Mouse (Mus musculus) MEL (cell line): Measurements from ENCODE around the gene Ceacam2. TPM values are rescaled to one million over a fixed set of nuclear protein-coding genes. Genes with fewer than 3 reads are reported as not detected.
"Not testable (repeated sequence)": the region's sequence is repeated elsewhere in the genome, so short reads cannot be mapped to it uniquely, and the experiment has no call there.

Experiments used
- DNase-seq: peaks from one replicate; pipeline ENCODE4 v3.0.0; 2011; ENCODE audit warnings: low read depth, low spot score
- H3K27ac ChIP-seq: 2 replicates; pipeline ENCODE4 v1.5.1; 2012; ENCODE audit warnings: low read depth, mild to moderate bottlenecking, control low read depth, low read length, moderate library complexity; ENCODE audit not compliant: control insufficient read depth
- H3K27me3 ChIP-seq, 2 experiments: fragments of 150-350 bp in 1 of 2; sonication (generic) in 1 of 2; 2 replicates each; pipeline ENCODE4 v1.6.1; 2012; ENCODE audit warnings: low read length in 2 of 2, mild to moderate bottlenecking in 2 of 2, improper control_type of control experiment in 1 of 2, moderate library complexity in 1 of 2; ENCODE audit not compliant: insufficient read depth in 2 of 2, control insufficient read depth in 1 of 2
- H3K36me3 ChIP-seq, 2 experiments: 2 replicates each; pipeline ENCODE4 v1.6.1; 2012 to 2014; ENCODE audit warnings: low read length in 2 of 2, improper control_type of control experiment in 1 of 2, inconsistent platforms in 1 of 2, mild to moderate bottlenecking in 1 of 2; ENCODE audit not compliant: insufficient read depth in 2 of 2, control insufficient read depth in 1 of 2
- H3K4me1 ChIP-seq, 2 experiments: fragments of 150-350 bp in 1 of 2; sonication (generic) in 1 of 2; 2 replicates each; pipeline ENCODE4 v1.6.1; 2012; ENCODE audit warnings: low read length in 2 of 2, improper control_type of control experiment in 1 of 2, mild to moderate bottlenecking in 1 of 2; ENCODE audit not compliant: insufficient read depth in 2 of 2, control insufficient read depth in 1 of 2
- H3K4me3 ChIP-seq, 2 experiments: fragments of 150-350 bp in 1 of 2; sonication (generic) in 1 of 2; 2 replicates each; pipeline ENCODE4 v1.5.1; 2012; ENCODE audit warnings: low read depth in 2 of 2, low read length in 2 of 2, mild to moderate bottlenecking in 2 of 2, moderate library complexity in 2 of 2, control low read depth in 1 of 2, improper control_type of control experiment in 1 of 2; ENCODE audit not compliant: control insufficient read depth in 1 of 2, insufficient read depth in 1 of 2
- H3K79me2 ChIP-seq: 2 replicates; pipeline ENCODE4 v1.6.1; 2012; ENCODE audit warnings: mild to moderate bottlenecking, low read length, moderate library complexity; ENCODE audit not compliant: control insufficient read depth, poor library complexity, insufficient read depth
- H3K9ac ChIP-seq: 2 replicates; pipeline ENCODE4 v1.6.1; 2012; ENCODE audit warnings: low read depth, mild to moderate bottlenecking, control low read depth, low read length, moderate library complexity; ENCODE audit not compliant: control insufficient read depth, poor library complexity, severe bottlenecking
- H3K9me3 ChIP-seq: fragments of 150-350 bp; sonication (generic); replicated peaks from 2 replicates; pipeline ENCODE4 v1.6.1; 2012; ENCODE audit warnings: mild to moderate bottlenecking, low read length, improper control_type of control experiment, moderate library complexity; ENCODE audit not compliant: insufficient read depth
- CHD2 ChIP-seq: IDR thresholded peaks from 2 replicates; pipeline ENCODE4 v1.6.1; 2011; ENCODE audit warnings: low read length, improper control_type of control experiment
- E2F4 ChIP-seq: IDR thresholded peaks from 2 replicates; pipeline ENCODE4 v1.6.1; 2011; ENCODE audit warnings: low read depth, low read length, improper control_type of control experiment, borderline replicate concordance
- ELF1 ChIP-seq: IDR thresholded peaks from 2 replicates; pipeline ENCODE4 v1.6.1; 2014; ENCODE audit warnings: low read depth, mild to moderate bottlenecking, inconsistent platforms, low read length, improper control_type of control experiment, moderate library complexity
- ETS1 ChIP-seq: IDR thresholded peaks from 2 replicates; pipeline ENCODE4 v1.6.1; 2012; ENCODE audit warnings: low read depth, mild to moderate bottlenecking, inconsistent platforms, low read length, improper control_type of control experiment, moderate library complexity
- GABPA ChIP-seq: IDR thresholded peaks from 2 replicates; pipeline ENCODE4 v1.6.1; 2012; ENCODE audit warnings: low read depth, mild to moderate bottlenecking, inconsistent platforms, low read length, improper control_type of control experiment, moderate library complexity
- GATA1 ChIP-seq: IDR thresholded peaks from 2 replicates; pipeline ENCODE4 v1.6.1; 2011; ENCODE audit warnings: low read depth, low read length, improper control_type of control experiment
- HCFC1 ChIP-seq: IDR thresholded peaks from 2 replicates; pipeline ENCODE4 v1.6.1; 2012; ENCODE audit warnings: low read depth, mild to moderate bottlenecking, inconsistent platforms, low read length, improper control_type of control experiment, moderate library complexity
- MAZ ChIP-seq: IDR thresholded peaks from 2 replicates; pipeline ENCODE4 v1.6.1; 2012; ENCODE audit warnings: low read depth, mild to moderate bottlenecking, inconsistent platforms, low read length, improper control_type of control experiment
- MEF2A ChIP-seq: IDR thresholded peaks from 2 replicates; pipeline ENCODE4 v1.6.1; 2014; ENCODE audit warnings: low read depth, mild to moderate bottlenecking, inconsistent platforms, low read length, improper control_type of control experiment; ENCODE audit not compliant: poor library complexity, insufficient replicate concordance, severe bottlenecking; ENCODE audit errors: extremely low read depth
- MYC ChIP-seq: IDR thresholded peaks from 2 replicates; pipeline ENCODE4 v1.6.1; 2011; ENCODE audit warnings: low read depth, mild to moderate bottlenecking, low read length, improper control_type of control experiment, moderate library complexity
- NELFE ChIP-seq: IDR thresholded peaks from 2 replicates; pipeline ENCODE4 v1.6.1; 2011; ENCODE audit warnings: low read depth, low read length, improper control_type of control experiment
- SIN3A ChIP-seq: IDR thresholded peaks from 2 replicates; pipeline ENCODE4 v1.6.1; 2012; ENCODE audit warnings: low read length, improper control_type of control experiment, inconsistent platforms
- TCF12 ChIP-seq: IDR thresholded peaks from 2 replicates; pipeline ENCODE4 v1.6.1; 2014; ENCODE audit warnings: low read depth, mild to moderate bottlenecking, inconsistent platforms, low read length, improper control_type of control experiment, moderate library complexity
- UBTF ChIP-seq: IDR thresholded peaks from 2 replicates; pipeline ENCODE4 v1.6.1; 2012; ENCODE audit warnings: low read depth, mild to moderate bottlenecking, inconsistent platforms, low read length, improper control_type of control experiment, moderate library complexity, borderline replicate concordance; ENCODE audit not compliant: insufficient read depth
- ZMIZ1 ChIP-seq: IDR thresholded peaks from 2 replicates; pipeline ENCODE4 v1.6.1; 2012; ENCODE audit warnings: low read depth, mild to moderate bottlenecking, inconsistent platforms, low read length, improper control_type of control experiment, moderate library complexity
- ZNF384 ChIP-seq: IDR thresholded peaks from 2 replicates; pipeline ENCODE4 v1.6.1; 2012; ENCODE audit warnings: low read depth, mild to moderate bottlenecking, inconsistent platforms, low read length, improper control_type of control experiment
- polyA plus RNA-seq, 2 experiments: library from polyadenylated mRNA; stranded (reverse) in 1 of 2; unstranded in 1 of 2; fragments of >175 nt in 1 of 2; fragments of >200 nt in 1 of 2; gene quantifications; 2 replicates each; pipeline versions ENCODE4 v1.2.1 to v1.2.4; 2012; ENCODE audit warnings: low replicate concordance in 2 of 2, low read depth in 1 of 2; ENCODE audit not compliant: insufficient read length in 2 of 2, insufficient read depth in 1 of 2, missing spikeins in 1 of 2
- total RNA-seq: library from RNA; depleted of rRNA; stranded (reverse); fragments of 300-350 nt; gene quantifications from 2 replicates; pipeline ENCODE4 v1.2.3, GENCODE M21; 2012

Gene Ceacam2
- total and polyA plus RNA-seq, 3 experiments: 0.13 TPM; not detected in 2

DNA sequence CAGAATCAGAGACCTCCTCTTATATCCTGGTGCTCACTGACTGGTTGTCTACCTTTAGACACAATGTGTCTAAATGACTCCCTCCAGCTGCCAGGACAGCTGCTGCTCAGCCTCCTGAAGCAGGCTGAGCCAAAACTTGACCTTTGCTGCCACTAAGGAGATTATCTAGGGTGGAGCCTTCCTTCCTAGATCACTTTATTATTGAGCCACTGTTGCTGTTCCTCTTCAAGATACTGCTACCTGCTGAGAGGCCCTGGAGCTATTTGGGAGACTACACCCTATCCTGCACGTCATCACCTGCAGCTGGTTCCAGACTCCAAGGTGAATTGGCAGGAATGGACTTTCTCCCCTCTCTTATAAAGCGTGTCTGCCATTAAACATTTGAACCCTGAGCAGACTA lies 8.8 kb downstream of the Ceacam2 start:
- Histone ChIP-seq H3K4me1 (peaks cover 0 to 5% of the 10 kb centered on the region in 2 experiments; a peak in 1 of 4 replicates), H3K27me3 (no peaks in the 10 kb centered on the region), H3K36me3 (no peaks in the 10 kb centered on the region), H3K9ac (no peak overlapping the region), H3K27ac (no peak overlapping the region), H3K79me2 (no peaks in the 10 kb centered on the region), H3K9me3 (no peaks in the 10 kb centered on the region), H3K4me3 (no peak overlapping the region)
- DNase-seq: no peak
- no peak for TF ChIP-seq ELF1

DNA sequence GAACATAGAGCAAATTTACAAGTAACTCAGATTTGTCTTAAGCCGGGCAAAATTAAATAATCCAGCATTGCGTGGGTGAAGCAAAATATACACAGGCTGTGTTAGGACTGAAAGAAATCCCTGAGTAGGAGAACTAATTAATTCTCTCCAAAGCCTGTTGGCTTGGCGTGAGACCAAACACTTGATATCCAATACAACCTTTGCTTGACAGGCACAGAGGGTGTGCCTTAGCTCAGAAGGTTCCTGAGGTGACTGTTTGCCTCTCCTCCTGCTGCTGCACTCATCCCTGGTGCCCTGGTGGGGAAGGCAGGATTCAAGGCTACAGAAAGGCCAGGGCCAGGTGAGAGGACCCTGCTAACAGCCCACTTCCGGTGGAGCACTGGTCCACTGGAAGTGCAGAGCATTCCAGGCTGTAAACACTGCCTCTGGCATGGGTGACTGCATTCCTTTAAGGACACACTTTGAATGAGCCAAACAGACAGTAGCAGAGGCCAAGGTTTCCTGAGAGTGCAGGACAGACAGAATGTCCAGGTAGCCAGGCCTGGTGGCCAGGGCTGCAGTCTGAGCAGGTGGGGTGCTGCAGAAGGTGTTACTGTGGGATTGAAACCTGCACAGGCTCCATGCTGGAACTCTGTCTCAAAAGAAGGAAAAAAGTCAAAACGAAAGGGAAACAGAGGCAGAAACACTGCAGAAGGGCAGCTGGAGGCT lies 23.4 kb downstream of the Ceacam2 start:
- not testable (repeated sequence) for H3K79me2 ChIP-seq

DNA sequence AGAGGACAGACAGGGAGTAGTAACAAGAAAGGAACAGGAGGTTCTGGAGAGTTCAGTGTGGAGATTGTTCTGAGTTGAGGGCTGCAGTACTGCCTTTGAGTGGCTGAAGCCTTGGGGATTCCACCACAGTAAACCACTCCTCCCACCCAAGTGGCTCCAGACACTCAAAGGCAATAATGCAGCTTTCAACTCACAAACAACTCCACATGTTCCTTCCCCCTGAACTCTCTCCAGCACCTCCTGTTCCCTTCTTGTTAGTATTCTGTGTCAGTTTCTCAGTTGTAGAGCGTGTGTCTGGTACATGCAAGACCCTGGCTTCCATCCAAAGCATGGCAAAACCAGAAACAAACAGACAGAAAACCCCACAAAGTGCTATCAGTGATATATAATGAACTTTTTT lies 24.0 kb downstream of the Ceacam2 start:
- not testable (repeated sequence) for H3K27me3 ChIP-seq, H3K9me3 ChIP-seq, H3K27ac ChIP-seq, H3K79me2 ChIP-seq, DNase-seq, H3K9ac ChIP-seq, H3K36me3 ChIP-seq, H3K4me3 ChIP-seq, H3K4me1 ChIP-seq

More for the DNA sequence above, 23.4 kb downstream of the Ceacam2 start:
- not testable (repeated sequence) for H3K4me3 ChIP-seq, H3K36me3 ChIP-seq, DNase-seq, H3K9ac ChIP-seq, H3K4me1 ChIP-seq, H3K9me3 ChIP-seq, H3K27ac ChIP-seq, H3K27me3 ChIP-seq

DNA sequence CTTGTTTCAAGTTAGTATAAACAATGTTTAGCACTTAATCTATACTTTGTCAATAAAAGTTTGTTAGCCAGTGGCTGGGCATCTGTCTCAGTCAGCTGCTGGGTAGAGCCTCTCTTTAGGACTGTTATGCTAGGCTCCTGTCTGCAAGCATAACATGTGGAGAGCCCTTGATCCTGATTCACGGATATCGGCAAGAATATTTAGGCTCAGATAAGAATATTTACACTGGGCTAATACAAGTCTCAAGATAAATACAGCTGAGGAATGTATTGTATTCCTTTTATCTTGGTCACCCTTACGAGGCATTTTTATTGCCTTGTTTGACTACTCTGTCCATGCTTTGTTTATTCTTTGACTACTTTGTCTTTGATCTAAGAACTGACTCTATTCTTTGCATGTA lies 29.7 kb downstream of the Ceacam2 start:
- DNase-seq: no peak
- H3K79me2 ChIP-seq: no peaks in the 10 kb centered on the region
- no peaks in the 10 kb centered on the region for H3K9me3 ChIP-seq
- H3K4me1 ChIP-seq: no peaks in the 10 kb centered on the region
- H3K27ac ChIP-seq: no peak overlapping the region
- TF ChIP-seq SIN3A (no peak), GABPA (no peak), ZNF384 (no peak), UBTF (no peak), MEF2A (no peak), MAZ (no peak), MYC (no peak), NELFE (no peak), TCF12 (no peak), HCFC1 (no peak), ELF1 (no peak), GATA1 (no peak), CHD2 (no peak), ETS1 (no peak), ZMIZ1 (no peak), E2F4 (no peak)
- no peak overlapping the region for H3K4me3 ChIP-seq
- no peaks in the 10 kb centered on the region for H3K36me3 ChIP-seq
- no peaks in the 10 kb centered on the region for H3K27me3 ChIP-seq
- no peak overlapping the region for H3K9ac ChIP-seq
